Mouse (Mus musculus) cerebellum, postnatal 36 days (tissue): ENCODE results near the gene Amd1.

Experiments used
- DNase-seq, 2 experiments: peaks; one replicate each; pipeline ENCODE4 v3.0.0; 2021 to 2022; ENCODE audit warnings: mixed read lengths in 2 of 2

Gene Amd1

DNA sequence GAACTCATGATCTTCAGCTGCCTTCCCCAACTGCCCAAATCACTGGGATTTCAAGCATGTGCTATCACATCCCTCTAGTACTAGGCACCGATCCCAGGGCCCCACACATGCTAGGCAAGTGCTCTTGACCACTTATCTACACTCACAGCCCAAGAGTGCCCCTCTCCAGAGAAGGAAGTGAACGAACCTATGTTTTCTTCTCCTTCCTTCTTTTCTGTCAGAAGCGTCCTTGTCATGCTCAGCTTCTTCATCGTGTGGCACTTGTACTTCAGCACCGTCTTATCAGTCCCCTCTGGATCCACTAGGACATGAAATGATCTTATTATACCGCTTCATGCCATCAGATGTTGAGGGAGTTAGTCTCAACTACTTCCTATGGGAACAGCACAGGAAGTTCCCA, 51.0 kb downstream of the Amd1 start:
- no peak for DNase-seq

GRCm38 (mm10) chr10:40249625-40250024, 52.4 kb downstream of the Amd1 start:
- no peak for DNase-seq

DNA sequence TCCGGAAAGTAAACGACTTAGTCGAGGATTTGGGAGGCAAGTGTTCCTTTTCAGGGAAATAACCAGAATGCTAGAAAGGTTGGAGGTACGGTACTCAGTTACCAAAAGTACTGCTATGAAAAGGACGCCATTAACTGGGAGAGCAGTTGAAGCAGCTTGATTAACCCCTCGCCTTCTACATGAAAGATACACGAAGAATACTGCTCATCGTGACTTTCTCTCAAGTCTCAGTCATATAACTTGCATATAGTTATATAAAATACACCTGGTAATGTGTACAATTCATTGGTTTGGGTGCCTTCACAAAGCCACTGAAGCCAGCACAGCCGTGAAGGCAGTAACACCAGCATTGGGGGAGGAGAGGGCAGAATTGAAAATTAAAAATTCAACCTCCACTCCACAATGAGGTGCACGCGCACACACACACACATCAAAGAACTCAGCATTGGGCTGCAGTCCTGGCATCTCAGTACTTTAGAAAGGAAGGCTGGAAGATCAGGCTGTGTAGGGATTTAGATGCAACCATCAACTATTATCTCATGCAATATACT, 54.7 kb downstream of the Amd1 start:
- no peak for DNase-seq

GRCm38 (mm10) chr10:40246374-40247165, 55.4 kb downstream of the Amd1 start, which contains the start of gene Rpf2:
TSS of gene Rpf2 (minus strand) at chr10:40247036.
- DNase-seq: peak; percentile 79 to 81

- DNase-seq: no peak
Measured at GRCm38 (mm10) chr10:40237826-40238225, 64.2 kb downstream of the Amd1 start.
